Mouse (Mus musculus) small intestine, adult 2 months (tissue): ENCODE measurements around the gene Kctd19.

Source experiments
- CTCF ChIP-seq: fragments of 200-500 bp; IDR thresholded peaks from 2 replicates; pipeline ENCODE4 v1.5.1; 2012; ENCODE audit warnings: low read depth, mild to moderate bottlenecking, control low read depth, inconsistent platforms, low read length, moderate library complexity, mixed read lengths; ENCODE audit not compliant: insufficient replicate concordance, insufficient read length; ENCODE audit errors: extremely low read depth
- POLR2A ChIP-seq: fragments of 200-500 bp; IDR thresholded peaks from 2 replicates; pipeline ENCODE4 v1.6.1; 2012; ENCODE audit warnings: low read depth, mild to moderate bottlenecking, control low read depth, inconsistent platforms, low read length, moderate library complexity

DNA sequence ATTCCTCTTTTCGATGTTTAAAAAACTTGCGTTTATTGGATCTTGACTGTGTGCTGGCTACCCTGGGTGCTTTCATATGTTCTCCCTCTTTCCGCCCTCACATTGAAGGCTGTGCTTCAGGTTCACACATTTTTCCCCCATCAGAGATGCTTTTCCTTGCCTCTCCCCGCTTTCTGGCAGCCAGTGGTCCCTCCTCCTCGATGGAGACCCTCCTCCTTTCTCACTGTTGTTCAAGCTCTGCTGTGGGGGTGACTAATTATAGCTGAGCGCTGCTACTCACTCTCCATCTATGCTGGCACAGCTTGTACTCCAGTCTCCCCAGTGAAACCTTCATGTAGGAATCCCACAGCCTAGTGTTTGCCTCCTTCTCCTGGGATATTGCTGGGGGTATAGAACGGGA is 63.1 kb downstream of the Kctd19 start:
- no peak for TF ChIP-seq CTCF
- TF ChIP-seq POLR2A, result no peak
